Mouse (Mus musculus): Measurements from ENCODE around the gene Ildr2. TPM values are rescaled to one million over a fixed set of nuclear protein-coding genes. Genes with fewer than 3 reads are reported as not detected.

Ildr2 gene
- polyA plus RNA-seq, 1 experiment from 2014 or later, result 4.5 TPM

GRCm38 (mm10) chr1:166266001-166266705, 12.2 kb downstream of the Ildr2 start:
- Histone ChIP-seq H3K9me3 (replicated peaks) (no peaks in the 10 kb centered on the region), H3K4me2 (no peak overlapping the region), H3K27ac (no peak overlapping the region), H3K27me3 (no peaks in the 10 kb centered on the region), H3K4me3 (no peak overlapping the region), H3K36me3 (ENCODE audit: poor library complexity, severe bottlenecking) (peaks cover 24% of the 10 kb centered on the region), H3K4me1 (no peaks in the 10 kb centered on the region), H3K9ac (no peak overlapping the region)
- WGBS, result 75% methylated on average over 7 of the region's 7 CpGs
- ATAC-seq, result no peak

GRCm38 (mm10) chr1:166266918-166267317, 13.0 kb downstream of the Ildr2 start:
- no peak overlapping the region for H3K27ac ChIP-seq
- no peaks in the 10 kb centered on the region for H3K27me3 ChIP-seq
- WGBS, result over 99% methylated on average over 9 of the region's 9 CpGs
- H3K36me3 ChIP-seq (ENCODE audit: poor library complexity, severe bottlenecking), result peaks cover 22% of the 10 kb centered on the region
- H3K4me1 ChIP-seq, result no peaks in the 10 kb centered on the region
- H3K9ac ChIP-seq, result no peak overlapping the region
- no peak overlapping the region for H3K4me3 ChIP-seq
- H3K9me3 ChIP-seq (replicated peaks), result no peaks in the 10 kb centered on the region
- ATAC-seq, result no peak
- no peak overlapping the region for H3K4me2 ChIP-seq

GRCm38 (mm10) chr1:166268218-166268617, 14.3 kb downstream of the Ildr2 start:
- Histone ChIP-seq H3K27ac (no peak overlapping the region), H3K9ac (no peak overlapping the region), H3K27me3 (no peaks in the 10 kb centered on the region), H3K9me3 (replicated peaks) (no peaks in the 10 kb centered on the region), H3K36me3 (ENCODE audit: poor library complexity, severe bottlenecking) (peaks cover 33% of the 10 kb centered on the region), H3K4me2 (no peak overlapping the region), H3K4me1 (no peaks in the 10 kb centered on the region), H3K4me3 (no peak overlapping the region)
- 91% methylated on average over 5 of the region's 5 CpGs for WGBS
- ATAC-seq, result no peak

GRCm38 (mm10) chr1:166278786-166279185, 24.8 kb downstream of the Ildr2 start:
- Histone ChIP-seq H3K9me3 (replicated peaks) (no peaks in the 10 kb centered on the region), H3K27ac (peak overlapping the region; percentile 93), H3K27me3 (no peaks in the 10 kb centered on the region), H3K9ac (no peak overlapping the region), H3K4me2 (no peak overlapping the region), H3K4me1 (peaks cover 60% of the 10 kb centered on the region), H3K36me3 (ENCODE audit: poor library complexity, severe bottlenecking) (no peaks in the 10 kb centered on the region), H3K4me3 (no peak overlapping the region)
- ATAC-seq, result no peak
- 14% methylated on average over 2 of the region's 2 CpGs for WGBS

- Histone ChIP-seq H3K27me3 (no peaks in the 10 kb centered on the region), H3K36me3 (ENCODE audit: poor library complexity, severe bottlenecking) (no peaks in the 10 kb centered on the region), H3K4me3 (no peak overlapping the region), H3K4me1 (peaks cover 69% of the 10 kb centered on the region), H3K9ac (peak overlapping the region; percentile 43; the same call in 1 of the 2 replicates), H3K27ac (peak overlapping the region; percentile 93), H3K4me2 (peak overlapping the region; percentile 42), H3K9me3 (replicated peaks) (no peaks in the 10 kb centered on the region)
- peak; percentile 5; the same call in 1 of the 2 replicates for ATAC-seq
- WGBS, result 10% methylated on average over 9 of the region's 9 CpGs
These were observed 25.8 kb downstream of the Ildr2 start for GRCm38 (mm10) chr1:166279580-166280206.

GRCm38 (mm10) chr1:166280566-166280965, 26.6 kb downstream of the Ildr2 start:
- no peak overlapping the region for H3K9ac ChIP-seq

GRCm38 (mm10) chr1:166281287-166281686, 27.3 kb downstream of the Ildr2 start:
- Histone ChIP-seq H3K9ac (no peak overlapping the region), H3K4me2 (peak overlapping the region; percentile 42), H3K36me3 (ENCODE audit: poor library complexity, severe bottlenecking) (no peaks in the 10 kb centered on the region), H3K4me3 (no peak overlapping the region), H3K9me3 (replicated peaks) (no peaks in the 10 kb centered on the region), H3K4me1 (peaks cover 85% of the 10 kb centered on the region), H3K27ac (peak overlapping the region; percentile 93), H3K27me3 (no peaks in the 10 kb centered on the region)
- ATAC-seq, result no peak
- WGBS, result 0% methylated on average over 1 of the region's 1 CpGs

More at GRCm38 (mm10) chr1:166280566-166280965, 26.6 kb downstream of the Ildr2 start:
- no peak overlapping the region for H3K4me3 ChIP-seq
- peak; percentile 87 for ATAC-seq
- H3K27ac ChIP-seq, result peak overlapping the region; percentile 93
- H3K27me3 ChIP-seq, result no peaks in the 10 kb centered on the region
- H3K36me3 ChIP-seq (ENCODE audit: poor library complexity, severe bottlenecking), result no peaks in the 10 kb centered on the region
- 0% methylated on average over 1 of the region's 1 CpGs for WGBS
- peaks cover 77% of the 10 kb centered on the region for H3K4me1 ChIP-seq
- peak overlapping the region; percentile 42 for H3K4me2 ChIP-seq
- H3K9me3 ChIP-seq (replicated peaks), result no peaks in the 10 kb centered on the region

GRCm38 (mm10) chr1:166281836-166282235, 27.9 kb downstream of the Ildr2 start:
- Histone ChIP-seq H3K36me3 (ENCODE audit: poor library complexity, severe bottlenecking) (no peaks in the 10 kb centered on the region), H3K9ac (0 out of 2 replicates have a peak overlapping the region, but pooled peaks have one; percentile 16), H3K9me3 (replicated peaks) (no peaks in the 10 kb centered on the region), H3K4me3 (no peak overlapping the region), H3K4me1 (peaks cover 90% of the 10 kb centered on the region), H3K4me2 (no peak overlapping the region), H3K27ac (peak overlapping the region; percentile 93), H3K27me3 (no peaks in the 10 kb centered on the region)
- 5% methylated on average over 3 of the region's 3 CpGs for WGBS
- ATAC-seq, result no peak

GRCm38 (mm10) chr1:166282597-166283210, 28.8 kb downstream of the Ildr2 start:
- Histone ChIP-seq H3K4me2 (peak overlapping the region; percentile 51), H3K4me1 (peaks cover 95% of the 10 kb centered on the region), H3K27ac (peak overlapping the region; percentile 93), H3K4me3 (peak overlapping the region; percentile 6; the same call in 1 of the 2 replicates), H3K9ac (no peak overlapping the region), H3K36me3 (ENCODE audit: poor library complexity, severe bottlenecking) (no peaks in the 10 kb centered on the region), H3K9me3 (replicated peaks) (no peaks in the 10 kb centered on the region), H3K27me3 (no peaks in the 10 kb centered on the region)
- peak; percentile 86 for ATAC-seq
- under 1% methylated on average over 22 of the region's 22 CpGs for WGBS

GRCm38 (mm10) chr1:166283451-166283850, 29.5 kb downstream of the Ildr2 start:
- H3K27me3 ChIP-seq, result no peaks in the 10 kb centered on the region
- WGBS, result 38% methylated on average over 6 of the region's 6 CpGs
- no peaks in the 10 kb centered on the region for H3K36me3 ChIP-seq (ENCODE audit: poor library complexity, severe bottlenecking)
- H3K4me1 ChIP-seq, result peaks cover 88% of the 10 kb centered on the region
- H3K27ac ChIP-seq, result peak overlapping the region; percentile 93
- no peak overlapping the region for H3K4me3 ChIP-seq
- H3K9me3 ChIP-seq (replicated peaks), result no peaks in the 10 kb centered on the region
- no peak overlapping the region for H3K9ac ChIP-seq
- H3K4me2 ChIP-seq, result peak overlapping the region; percentile 51
- ATAC-seq, result no peak

GRCm38 (mm10) chr1:166284390-166284789, 30.5 kb downstream of the Ildr2 start:
- H3K4me3 ChIP-seq, result no peak overlapping the region

GRCm38 (mm10) chr1:166286231-166286630, 32.3 kb downstream of the Ildr2 start:
- peak overlapping the region; percentile 3; the same call in 1 of the 2 replicates for H3K4me2 ChIP-seq

More at GRCm38 (mm10) chr1:166284390-166284789, 30.5 kb downstream of the Ildr2 start:
- no peak overlapping the region for H3K4me2 ChIP-seq
- H3K36me3 ChIP-seq (ENCODE audit: poor library complexity, severe bottlenecking), result no peaks in the 10 kb centered on the region
- no peaks in the 10 kb centered on the region for H3K27me3 ChIP-seq
- no peak for ATAC-seq
- H3K9me3 ChIP-seq (replicated peaks), result no peaks in the 10 kb centered on the region
- H3K27ac ChIP-seq, result peak overlapping the region; percentile 45
- H3K4me1 ChIP-seq, result peaks cover 79% of the 10 kb centered on the region
- WGBS, result 57% methylated on average over 8 of the region's 8 CpGs
- 0 out of 2 replicates have a peak overlapping the region, but pooled peaks have one; percentile 27 for H3K9ac ChIP-seq

More at GRCm38 (mm10) chr1:166286231-166286630, 32.3 kb downstream of the Ildr2 start:
- Histone ChIP-seq H3K27ac (no peak overlapping the region), H3K36me3 (ENCODE audit: poor library complexity, severe bottlenecking) (no peaks in the 10 kb centered on the region), H3K9ac (no peak overlapping the region), H3K4me3 (no peak overlapping the region), H3K27me3 (no peaks in the 10 kb centered on the region), H3K4me1 (peaks cover 65% of the 10 kb centered on the region), H3K9me3 (replicated peaks) (no peaks in the 10 kb centered on the region)
- ATAC-seq, result 0 out of 2 replicates have a peak, but pooled peaks have one; percentile 32
- WGBS, result 35% methylated on average over 9 of the region's 9 CpGs
